Mouse (Mus musculus) hindbrain, embryonic 10.5 days (tissue): ENCODE measurements at regions not wholly inside any gene's neighbourhood (a gene's known extent, or its start where the extent isn't known, plus 50 kb on each side); places are given as distances from the start of the nearest gene placed in this dataset.
A peak's percentile ranks its signal among the peaks of the same experiment; 100 is the strongest.

Source experiments
- DNase-seq: peaks from one replicate; pipeline ENCODE4 v3.0.0-alpha.2; 2017; ENCODE audit warnings: low spot score
- H3K27ac ChIP-seq: fragments of 300-500 bp; sonication (generic); 2 replicates; pipeline ENCODE4 v1.5.1; 2016; ENCODE audit warnings: mild to moderate bottlenecking, moderate library complexity
- H3K27me3 ChIP-seq: fragments of 300-500 bp; sonication (generic); 2 replicates; pipeline ENCODE4 v1.6.1; 2016; ENCODE audit warnings: mild to moderate bottlenecking; ENCODE audit not compliant: poor library complexity, insufficient read depth, severe bottlenecking
- H3K36me3 ChIP-seq: fragments of 300-500 bp; sonication (generic); 2 replicates; pipeline ENCODE4 v1.6.1; 2016; ENCODE audit warnings: mild to moderate bottlenecking, moderate library complexity
- H3K4me1 ChIP-seq: fragments of 300-500 bp; sonication (generic); replicated peaks from 2 replicates; pipeline ENCODE4 v1.6.1; 2016; ENCODE audit warnings: mild to moderate bottlenecking
- H3K4me3 ChIP-seq: fragments of 300-500 bp; sonication (generic); 2 replicates; pipeline ENCODE4 v1.5.1; 2016; ENCODE audit warnings: mild to moderate bottlenecking, moderate library complexity
- H3K9me3 ChIP-seq: fragments of 300-500 bp; sonication (generic); 2 replicates; pipeline ENCODE4 v1.6.1; 2016; ENCODE audit warnings: mild to moderate bottlenecking, moderate library complexity
- WGBS: fragments of 180-500 bp; shearing (Covaris S2); methylation state at CpG from one replicate; pipeline ENCODE4 v1.1.7; 2016; 5-methylcytosine and 5-hydroxymethylcytosine counted together

DNA sequence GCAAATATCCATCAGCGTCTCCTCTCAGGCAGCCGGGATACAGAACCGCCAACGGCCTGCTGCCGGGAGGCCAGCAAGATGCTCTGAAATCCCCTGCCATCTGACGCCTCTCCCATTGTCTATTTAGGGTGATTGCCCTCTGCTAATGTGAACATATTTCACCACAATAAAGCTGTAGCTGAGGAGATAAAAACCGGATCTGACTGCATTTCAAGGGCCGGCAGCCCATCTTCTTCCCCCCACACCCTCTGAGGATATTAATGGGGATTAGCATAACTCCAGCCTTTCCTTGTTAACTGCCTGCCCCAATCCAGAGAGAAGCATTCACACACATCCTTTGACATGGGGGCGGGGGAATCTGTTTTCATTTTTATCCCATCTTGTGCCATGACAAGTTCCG is 166.0 kb downstream of the Sall1 start:
- WGBS, result 76% methylated on average over 10 of the region's 10 CpGs

DNA sequence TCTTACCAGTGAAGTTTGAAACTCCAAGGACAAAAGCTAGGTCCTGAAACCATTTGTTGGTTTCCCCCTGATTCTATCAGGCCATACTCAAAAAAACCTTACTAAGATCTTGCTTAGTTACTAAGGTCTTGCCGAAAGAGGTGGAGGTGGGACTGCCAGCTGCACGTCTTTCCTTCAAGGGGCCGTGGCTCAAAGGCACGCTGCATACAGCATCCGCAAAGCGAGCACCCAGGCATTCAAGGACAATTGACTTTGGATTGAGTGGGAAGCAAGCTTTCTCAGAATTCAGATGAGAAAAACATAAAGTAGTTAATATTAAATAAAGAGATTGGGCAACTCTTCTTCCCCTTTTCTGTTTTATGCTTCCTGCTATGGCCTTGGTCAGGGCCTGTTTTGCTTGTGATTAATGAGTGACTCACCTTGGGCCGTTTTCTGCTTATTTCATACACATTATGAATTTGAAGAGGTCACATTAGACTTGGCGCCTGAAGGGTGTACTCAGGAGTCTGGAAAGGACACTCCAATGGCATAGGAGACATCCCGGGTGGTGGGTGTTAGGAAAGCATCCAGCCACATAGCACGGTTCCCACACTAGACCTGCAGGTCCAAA is 166.1 kb downstream of the Cyld start:
- Histone ChIP-seq H3K4me1 (no peaks in the 10 kb centered on the region), H3K4me3 (no peak overlapping the region), H3K27me3 (no peaks in the 10 kb centered on the region), H3K36me3 (no peaks in the 10 kb centered on the region), H3K9me3 (no peaks in the 10 kb centered on the region), H3K27ac (no peak overlapping the region)
- 89% methylated on average over 10 of the region's 10 CpGs for WGBS
- DNase-seq, result no peak

More for the DNA sequence above, 166.0 kb downstream of the Sall1 start:
- Histone ChIP-seq H3K27me3 (no peaks in the 10 kb centered on the region; the same call in 1 of the 2 replicates), H3K4me1 (0 out of 2 replicates have a peak, but pooled peaks cover 3% of the 10 kb centered on the region), H3K4me3 (no peak overlapping the region), H3K36me3 (no peaks in the 10 kb centered on the region), H3K9me3 (no peaks in the 10 kb centered on the region), H3K27ac (0 out of 2 replicates have a peak overlapping the region, but pooled peaks have one; percentile 9)
- no peak for DNase-seq

DNA sequence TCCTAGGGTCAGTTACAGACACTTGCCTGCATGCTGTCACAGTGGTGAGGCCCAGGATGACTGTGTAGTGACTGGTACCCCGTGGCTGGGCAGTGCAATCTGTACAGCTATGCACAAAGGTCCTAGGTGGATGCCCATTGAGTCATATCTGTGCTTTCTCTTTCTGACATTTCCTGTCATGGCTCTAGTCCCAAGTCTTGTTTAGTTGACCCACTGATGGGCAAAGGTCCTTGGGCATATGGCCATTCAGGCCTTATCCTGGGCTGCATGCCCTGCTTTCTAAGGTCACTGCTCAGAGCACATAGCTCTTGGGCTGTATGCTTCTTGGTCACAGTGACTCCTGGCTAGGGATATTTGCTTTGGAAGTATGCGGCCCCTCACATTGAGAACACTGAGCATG is 160.4 kb downstream of the Cyld start:
- 90% methylated on average over 2 of the region's 2 CpGs for WGBS
- H3K27ac ChIP-seq, result no peak overlapping the region
- no peaks in the 10 kb centered on the region for H3K4me1 ChIP-seq
- DNase-seq, result no peak
- no peaks in the 10 kb centered on the region for H3K27me3 ChIP-seq
- no peaks in the 10 kb centered on the region for H3K36me3 ChIP-seq
- H3K9me3 ChIP-seq, result no peaks in the 10 kb centered on the region
- H3K4me3 ChIP-seq, result no peak overlapping the region

DNA sequence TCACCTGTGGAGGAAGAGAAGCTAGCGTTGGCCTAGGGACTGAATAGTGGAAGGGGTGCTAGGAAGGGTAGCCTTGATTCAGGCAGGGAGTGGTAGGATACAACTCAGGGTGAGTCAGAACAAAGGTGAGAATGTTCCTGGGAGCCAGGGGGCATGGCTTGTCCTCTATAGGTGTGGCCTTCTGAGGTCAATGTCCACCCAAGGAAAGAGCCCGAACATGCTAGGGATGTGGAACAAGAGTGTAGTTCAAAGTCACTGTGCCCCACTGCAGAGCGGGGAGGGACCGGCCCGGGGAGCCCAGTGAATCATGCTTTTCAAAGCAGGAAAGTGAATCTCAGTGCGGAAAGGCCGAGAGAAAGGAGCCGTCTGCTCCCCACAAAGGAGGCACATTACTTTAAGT is 156.4 kb downstream of the Cyld start:
- no peaks in the 10 kb centered on the region for H3K4me1 ChIP-seq
- H3K9me3 ChIP-seq, result no peaks in the 10 kb centered on the region
- no peak overlapping the region for H3K4me3 ChIP-seq
- WGBS, result 90% methylated on average over 8 of the region's 8 CpGs
- DNase-seq, result no peak
- H3K36me3 ChIP-seq, result no peaks in the 10 kb centered on the region
- no peak overlapping the region for H3K27ac ChIP-seq
- no peaks in the 10 kb centered on the region for H3K27me3 ChIP-seq

DNA sequence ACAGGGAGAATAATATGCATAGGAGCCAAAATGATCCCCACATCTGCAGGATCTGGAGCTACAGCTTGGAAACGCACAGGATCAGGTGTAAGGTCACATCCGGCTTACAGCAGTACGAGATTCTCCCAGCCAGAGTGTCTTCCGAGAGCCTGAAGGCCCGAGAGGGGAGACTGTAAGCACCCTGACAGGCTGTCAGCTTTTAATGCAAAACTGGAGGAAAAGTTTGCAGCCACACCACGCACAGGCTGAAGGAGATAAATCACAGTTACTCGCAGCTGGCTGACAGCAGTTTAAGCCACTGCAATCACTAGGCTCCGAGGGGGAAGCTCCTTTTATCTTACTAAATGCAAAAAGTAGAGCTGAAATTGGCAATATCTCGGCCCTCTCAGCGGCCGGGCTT is 149.1 kb downstream of the Cyld start:
- whole genome bisulfite sequencing, result 75% methylated on average over 11 of the region's 11 CpGs
- Histone ChIP-seq H3K9me3 (no peaks in the 10 kb centered on the region), H3K27me3 (no peaks in the 10 kb centered on the region), H3K4me3 (no peak overlapping the region), H3K4me1 (no peaks in the 10 kb centered on the region), H3K36me3 (no peaks in the 10 kb centered on the region), H3K27ac (no peak overlapping the region)
- no peak for DNase-seq

DNA sequence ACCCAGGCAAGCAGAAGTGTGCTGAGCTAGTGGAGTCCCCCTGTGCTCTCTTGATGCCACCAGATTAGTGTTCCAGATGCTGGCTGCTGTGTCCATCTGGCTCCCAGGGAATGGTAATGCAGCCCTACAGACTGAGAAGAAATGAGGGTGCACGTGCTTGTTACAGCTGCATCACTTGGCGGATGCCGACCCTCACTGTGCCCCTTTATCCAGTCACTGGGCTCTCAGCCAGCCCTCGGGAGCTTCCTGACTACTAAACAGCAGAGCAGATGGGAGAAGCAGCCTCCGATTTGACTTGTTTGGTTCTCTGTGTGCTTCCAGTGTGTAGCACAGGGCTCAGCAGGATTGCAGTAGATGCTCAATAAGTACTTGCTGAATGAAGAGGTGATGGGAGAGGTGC is 147.5 kb downstream of the Cyld start:
- DNase-seq, result no peak
- WGBS, result 75% methylated on average over 5 of the region's 5 CpGs
- Histone ChIP-seq H3K4me3 (no peak overlapping the region), H3K9me3 (no peaks in the 10 kb centered on the region), H3K27ac (no peak overlapping the region), H3K36me3 (no peaks in the 10 kb centered on the region), H3K27me3 (no peaks in the 10 kb centered on the region), H3K4me1 (no peaks in the 10 kb centered on the region)

DNA sequence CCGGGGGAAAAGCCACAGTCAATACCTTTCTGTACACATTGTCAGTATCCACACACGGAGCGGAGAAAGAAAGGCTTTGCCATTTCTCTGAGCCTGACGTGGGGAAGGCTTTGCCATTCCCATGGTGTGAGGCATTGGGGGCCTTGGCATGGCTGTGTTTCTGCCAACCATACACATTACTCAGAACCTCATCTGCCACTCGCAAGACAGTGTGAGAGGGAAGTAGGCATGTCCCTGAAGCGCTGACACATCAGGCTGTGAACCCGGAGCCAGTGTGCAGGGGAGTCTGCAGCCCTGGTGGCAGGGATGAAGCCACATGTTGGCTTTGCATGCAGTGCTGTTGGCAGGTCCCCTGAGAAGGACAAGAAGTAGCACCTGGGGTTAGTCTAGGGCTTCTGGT is 145.6 kb downstream of the Cyld start:
- Histone ChIP-seq H3K4me1 (no peaks in the 10 kb centered on the region), H3K36me3 (no peaks in the 10 kb centered on the region), H3K9me3 (no peaks in the 10 kb centered on the region), H3K27me3 (no peaks in the 10 kb centered on the region), H3K4me3 (no peak overlapping the region), H3K27ac (no peak overlapping the region)
- DNase-seq, result no peak
- WGBS, result 86% methylated on average over 7 of the region's 7 CpGs

DNA sequence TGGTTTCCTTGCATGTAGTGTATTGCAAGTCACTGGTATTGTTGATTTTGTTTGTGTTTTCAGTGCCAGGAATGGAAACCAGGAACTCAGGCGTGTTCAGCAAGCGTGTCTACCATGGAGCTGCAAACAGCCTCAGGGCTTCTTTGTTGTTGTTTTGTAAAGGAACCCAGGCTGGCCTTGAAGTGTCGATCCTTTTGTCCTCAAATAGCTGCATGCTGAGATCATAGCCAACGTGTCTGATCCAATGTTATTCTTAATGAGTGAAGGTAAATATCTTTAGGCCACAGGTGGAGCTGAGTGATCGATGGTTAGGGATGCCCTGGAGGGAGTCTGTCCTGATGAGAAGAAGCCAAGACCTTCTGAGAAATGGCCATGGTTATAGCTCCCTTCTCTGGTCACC is 143.3 kb downstream of the Cyld start:
- Histone ChIP-seq H3K27me3 (no peaks in the 10 kb centered on the region), H3K4me3 (no peak overlapping the region), H3K36me3 (no peaks in the 10 kb centered on the region), H3K4me1 (no peaks in the 10 kb centered on the region), H3K27ac (no peak overlapping the region), H3K9me3 (no peaks in the 10 kb centered on the region)
- 63% methylated on average over 5 of the region's 5 CpGs for WGBS
- DNase-seq, result no peak

DNA sequence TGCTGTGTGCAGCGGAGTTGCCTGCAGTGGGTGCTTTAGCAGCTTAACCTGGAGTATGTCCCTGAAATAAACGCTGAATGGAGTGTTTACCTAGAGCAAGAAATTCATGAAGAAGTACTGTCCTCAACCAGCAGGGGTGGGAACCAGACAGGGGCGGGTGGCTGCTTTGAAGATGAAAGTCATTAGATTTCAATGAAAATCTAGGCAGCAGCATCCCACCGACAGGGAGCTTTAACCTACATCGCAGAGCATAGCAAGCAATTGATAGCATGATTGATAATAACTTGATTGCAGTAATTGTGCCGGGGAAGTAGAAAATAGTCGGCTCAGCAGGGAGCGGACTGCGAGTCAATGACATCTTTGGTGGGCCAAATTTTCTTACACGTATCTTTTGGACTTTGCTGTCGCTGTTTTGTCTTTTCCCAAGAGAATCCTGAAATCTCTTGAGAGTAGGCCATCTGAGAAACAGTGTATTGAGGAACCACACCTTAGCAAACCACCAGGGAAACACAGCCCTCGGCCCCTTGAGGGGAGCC is 139.0 kb downstream of the Cyld start:
- no peak for DNase-seq
- Histone ChIP-seq H3K27ac (no peak overlapping the region), H3K9me3 (no peaks in the 10 kb centered on the region), H3K36me3 (no peaks in the 10 kb centered on the region), H3K4me1 (no peaks in the 10 kb centered on the region), H3K4me3 (no peak overlapping the region), H3K27me3 (no peaks in the 10 kb centered on the region)
- whole genome bisulfite sequencing, result 58% methylated on average over 12 of the region's 12 CpGs

DNA sequence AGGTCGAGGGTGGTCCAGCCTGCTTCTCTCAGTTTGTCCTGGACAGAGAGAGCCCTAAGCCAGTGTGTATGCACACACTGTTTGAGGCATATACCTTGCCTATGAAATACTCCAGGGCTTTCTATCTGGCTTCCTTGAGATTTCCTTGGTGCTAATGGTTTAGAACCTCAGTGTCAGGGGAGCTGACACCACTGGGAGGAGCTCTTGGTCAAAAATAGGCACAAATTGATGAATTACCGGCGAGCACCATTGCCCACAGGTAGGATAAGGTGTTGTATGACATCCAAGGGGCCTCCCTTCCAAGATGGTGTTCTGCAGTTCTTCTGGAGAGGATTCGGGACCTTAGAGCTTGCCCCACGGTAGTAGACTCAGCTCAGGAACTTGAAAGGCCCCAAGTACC is 129.0 kb downstream of the Cyld start:
- WGBS, result 71% methylated on average over 5 of the region's 5 CpGs
- H3K9me3 ChIP-seq, result peaks cover 10% of the 10 kb centered on the region; the same call in 1 of the 2 replicates

DNA sequence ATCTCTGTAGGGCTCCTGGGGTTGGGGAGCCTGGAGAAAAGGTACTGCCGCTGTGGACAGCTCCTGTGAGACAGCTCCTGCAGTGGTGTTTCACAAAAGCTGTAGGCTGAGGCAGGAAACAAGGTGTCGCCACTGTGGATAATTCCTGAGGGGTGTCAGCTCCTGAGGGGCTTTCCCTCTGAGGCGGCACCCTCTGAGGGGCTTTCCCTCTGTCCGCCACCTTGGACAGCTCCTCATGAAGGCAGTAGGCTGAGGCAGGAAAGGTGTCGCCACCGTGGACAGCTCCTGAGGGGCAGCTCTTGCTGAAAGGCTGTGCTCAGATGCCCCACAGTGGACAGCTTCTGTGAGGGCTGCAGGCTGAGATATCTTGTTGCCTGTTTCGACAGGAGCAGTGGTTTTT is 127.1 kb downstream of the Cyld start:
- WGBS, result 83% methylated on average over 7 of the region's 7 CpGs
- H3K4me1 ChIP-seq, result peaks cover 3% of the 10 kb centered on the region; the same call in 1 of the 2 replicates
- H3K4me3 ChIP-seq, result no peak overlapping the region
- no peak for DNase-seq
- peaks cover 10% of the 10 kb centered on the region; the same call in 1 of the 2 replicates for H3K9me3 ChIP-seq
- no peaks in the 10 kb centered on the region for H3K36me3 ChIP-seq
- H3K27me3 ChIP-seq, result no peaks in the 10 kb centered on the region
- H3K27ac ChIP-seq, result no peak overlapping the region

More for the DNA sequence above, 129.0 kb downstream of the Cyld start:
- Histone ChIP-seq H3K4me1 (no peaks in the 10 kb centered on the region), H3K4me3 (no peak overlapping the region), H3K27me3 (no peaks in the 10 kb centered on the region), H3K36me3 (no peaks in the 10 kb centered on the region), H3K27ac (no peak overlapping the region)
- DNase-seq, result no peak

DNA sequence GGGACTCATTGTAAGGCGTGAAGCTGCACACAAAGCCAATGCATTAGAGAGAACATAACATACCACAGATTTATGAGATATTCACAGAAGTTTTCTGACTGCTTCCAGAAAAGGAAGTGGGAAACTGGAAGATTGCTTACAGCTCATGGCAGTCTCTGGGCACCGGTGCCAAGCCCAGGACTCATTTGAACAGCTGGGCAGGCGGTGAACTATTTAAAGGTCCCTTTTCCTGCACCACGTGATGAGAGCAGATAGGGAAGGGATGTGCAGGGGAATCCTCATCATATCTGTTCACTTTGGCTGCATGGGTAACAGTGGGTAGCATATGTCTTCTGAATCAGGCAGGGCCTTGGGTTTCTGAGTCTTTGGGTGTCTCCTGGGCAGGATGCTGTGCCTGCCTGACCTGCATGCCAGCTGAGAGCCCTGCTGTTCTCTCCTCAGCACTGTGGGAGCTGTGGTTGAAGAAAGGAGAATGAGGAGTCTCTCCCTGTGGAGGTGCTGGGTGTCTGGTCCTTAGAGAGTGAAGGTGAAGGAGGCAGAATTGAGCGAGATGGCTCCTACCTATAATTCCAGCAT is 123.5 kb downstream of the Cyld start:
- 85% methylated on average over 5 of the region's 5 CpGs for WGBS
- peaks cover 7% of the 10 kb centered on the region; the same call in 1 of the 2 replicates for H3K9me3 ChIP-seq
- H3K27me3 ChIP-seq, result no peaks in the 10 kb centered on the region
- H3K4me1 ChIP-seq, result peaks cover 4% of the 10 kb centered on the region; the same call in 1 of the 2 replicates
- H3K27ac ChIP-seq, result no peak overlapping the region
- DNase-seq, result no peak
- no peaks in the 10 kb centered on the region for H3K36me3 ChIP-seq
- H3K4me3 ChIP-seq, result no peak overlapping the region

DNA sequence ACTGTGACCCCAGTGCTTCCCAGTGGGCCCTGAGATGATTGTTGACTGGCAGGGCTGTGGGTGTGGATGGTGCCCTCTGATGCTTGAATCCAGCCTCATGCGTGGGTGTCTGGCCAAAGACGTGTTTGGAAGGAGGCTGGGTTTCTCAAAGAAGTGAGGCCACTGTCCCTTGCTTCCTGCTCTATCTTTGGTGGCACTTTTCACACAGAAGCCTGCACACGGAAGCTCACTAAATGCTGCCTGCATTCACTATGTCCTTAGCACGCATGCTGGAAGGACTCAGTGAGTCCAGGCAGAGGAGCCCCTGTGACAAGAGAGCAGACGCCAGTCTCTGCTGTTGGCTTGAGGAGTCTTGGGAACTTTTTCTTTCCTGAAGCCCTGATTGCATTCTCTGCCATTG is 119.6 kb downstream of the Cyld start:
- Histone ChIP-seq H3K27me3 (no peaks in the 10 kb centered on the region), H3K4me3 (no peak overlapping the region), H3K27ac (no peak overlapping the region), H3K36me3 (no peaks in the 10 kb centered on the region), H3K9me3 (no peaks in the 10 kb centered on the region), H3K4me1 (peaks cover 9% of the 10 kb centered on the region)
- no peak for DNase-seq
- WGBS, result 83% methylated on average over 5 of the region's 5 CpGs
